Mouse (Mus musculus) bone marrow, adult 2 months (tissue): ENCODE results near the gene Bsg.

Experiments used
- CTCF ChIP-seq: fragments of 200-500 bp; IDR thresholded peaks from 2 replicates; pipeline ENCODE4 v1.5.1; 2011; ENCODE audit warnings: low read length, control low read depth; ENCODE audit not compliant: control insufficient read depth, insufficient read depth
- POLR2A ChIP-seq: fragments of 200-500 bp; IDR thresholded peaks from 2 replicates; pipeline ENCODE4 v1.6.1; 2011; ENCODE audit warnings: low read depth, mild to moderate bottlenecking, control low read depth, low read length, borderline replicate concordance; ENCODE audit not compliant: control insufficient read depth

- TF ChIP-seq CTCF (no peak), POLR2A (no peak)
These were observed 34.0 kb upstream of the Bsg start for GRCm38 (mm10) chr10:79670071-79670888.
